Mouse (Mus musculus) thymus, postnatal 0 days (tissue): ENCODE measurements around the gene Olfr27. TPM values are rescaled to one million over a fixed set of nuclear protein-coding genes. Genes with fewer than 3 reads are reported as not detected.

ENCODE experiments used
- DNase-seq: peaks from one replicate; pipeline ENCODE4 v3.0.0-alpha.2; 2015; ENCODE audit warnings: low spot score
- polyA plus RNA-seq: library from polyadenylated mRNA; unstranded; fragments of >200 nt; fragmentation: Nextera tagmentation; extraction: Ambion mirVana; gene quantifications from 2 replicates; pipeline ENCODE4 v1.2.1, GENCODE M21; 2015

Olfr27 gene
- not detected in 2 replicates for polyA plus RNA-seq

- no peak for DNase-seq
Observed at GRCm38 (mm10) chr9:39127831-39128230, at the start of gene Olfr27. Gene Olfr27, plus strand, starts transcription at chr9:39128131.

- DNase-seq, result no peak
Observed at GRCm38 (mm10) chr9:39078787-39079186, 49.1 kb upstream of the Olfr27 start, which contains the start of gene Olfr938. Gene Olfr938, minus strand, starts transcription at chr9:39078887.

- no peak for DNase-seq
Observed at GRCm38 (mm10) chr9:39127326-39127725, 605 bp upstream of the Olfr27 start.

GRCm38 (mm10) chr9:39152401-39152800, 24.5 kb downstream of the Olfr27 start:
- DNase-seq, result no peak

GRCm38 (mm10) chr9:39166004-39166403, 38.1 kb downstream of the Olfr27 start, which contains the start of gene Olfr943:
Gene Olfr943, plus strand, starts transcription at chr9:39166304.
- no peak for DNase-seq

Other genes with a start within 250 kb of the Olfr27 start
- not detected in 2 replicates for gene Olfr930, start 198.3 kb upstream of the Olfr27 start, polyA plus RNA-seq
- not detected in 2 replicates for gene Olfr933, start 155.8 kb upstream of the Olfr27 start, polyA plus RNA-seq
- not detected in 2 replicates for gene Olfr934, start 139.8 kb upstream of the Olfr27 start, polyA plus RNA-seq
- gene Olfr935, start 128.4 kb upstream of the Olfr27 start, polyA plus RNA-seq, result not detected in 2 replicates
- gene Olfr146, start 104.8 kb upstream of the Olfr27 start, polyA plus RNA-seq, result not detected in 2 replicates
- not detected in 2 replicates for gene Olfr937, start 63.2 kb upstream of the Olfr27 start, polyA plus RNA-seq
- not detected in 2 replicates for gene Olfr938, start 49.2 kb upstream of the Olfr27 start, polyA plus RNA-seq
- gene Olfr943, start 38.2 kb downstream of the Olfr27 start, polyA plus RNA-seq, result not detected in 2 replicates
- gene Olfr944, start 73.8 kb downstream of the Olfr27 start, polyA plus RNA-seq, result not detected in 2 replicates
- not detected in 2 replicates for gene Olfr1537, start 121.9 kb downstream of the Olfr27 start, polyA plus RNA-seq
- gene Olfr945, start 148.7 kb downstream of the Olfr27 start, polyA plus RNA-seq, result not detected in 2 replicates
- not detected in 2 replicates for gene Olfr948, start 197.9 kb downstream of the Olfr27 start, polyA plus RNA-seq